Mouse (Mus musculus) monocyte, adult 5-6 weeks (primary cell): ENCODE measurements around the gene Dpf1. TPM values are rescaled to one million over a fixed set of nuclear protein-coding genes. Genes with fewer than 3 reads are reported as not detected.

Experiments used
- ATAC-seq: fragments of 153-309, 156-312 bp; replicated peaks from 2 replicates; pipeline ENCODE4 v1.8.0; 2017; ENCODE audit warnings: mild to moderate bottlenecking; ENCODE audit not compliant: low TSS enrichment, insufficient number of reproducible peaks, severe bottlenecking, poor library complexity, low FRiP score
- total RNA-seq: library from RNA; stranded (forward); fragments of 200-1000, 200-491, 200-594 nt; gene quantifications from 3 replicates; pipeline ENCODE4 v1.2.3, GENCODE M21; 2017

Gene Dpf1
- total RNA-seq, 1 experiment from 2014 or later: not detected

DNA sequence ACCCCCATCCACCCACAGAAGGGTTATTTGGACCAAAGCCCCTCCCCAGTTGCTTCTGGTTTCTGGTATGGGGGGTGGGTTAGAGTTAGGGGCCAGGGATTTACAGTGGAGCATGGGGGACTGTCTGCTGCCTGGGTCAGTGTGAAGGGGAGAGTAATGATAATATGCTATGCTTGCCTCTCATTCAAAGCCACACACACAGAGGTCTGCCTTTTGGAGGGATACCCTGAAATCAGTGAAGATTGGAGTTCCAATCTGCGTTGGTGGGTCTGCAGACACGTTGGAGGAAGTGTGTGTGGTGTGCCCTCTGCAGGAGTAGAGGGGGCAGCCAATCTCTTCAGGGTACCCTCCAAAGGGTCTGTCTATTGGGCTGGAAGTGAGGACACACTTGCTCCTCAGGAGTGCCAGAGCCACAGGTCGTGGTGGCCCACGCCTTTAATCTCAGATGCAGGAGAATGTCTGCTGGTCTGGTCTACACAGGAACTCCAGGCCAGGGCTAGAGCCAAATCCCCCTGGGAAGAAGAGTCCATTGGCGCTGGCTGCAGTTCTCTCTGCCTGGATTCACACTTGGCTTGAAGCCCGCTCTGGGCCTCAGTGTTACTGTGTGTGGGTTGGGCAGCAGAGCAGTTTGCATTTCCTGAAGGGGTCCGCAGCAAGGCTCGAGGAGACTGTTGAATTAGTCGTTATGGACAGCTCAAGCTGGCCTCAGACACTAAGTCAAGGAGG lies 1.7 kb downstream of the Dpf1 start:
- no peak for ATAC-seq

DNA sequence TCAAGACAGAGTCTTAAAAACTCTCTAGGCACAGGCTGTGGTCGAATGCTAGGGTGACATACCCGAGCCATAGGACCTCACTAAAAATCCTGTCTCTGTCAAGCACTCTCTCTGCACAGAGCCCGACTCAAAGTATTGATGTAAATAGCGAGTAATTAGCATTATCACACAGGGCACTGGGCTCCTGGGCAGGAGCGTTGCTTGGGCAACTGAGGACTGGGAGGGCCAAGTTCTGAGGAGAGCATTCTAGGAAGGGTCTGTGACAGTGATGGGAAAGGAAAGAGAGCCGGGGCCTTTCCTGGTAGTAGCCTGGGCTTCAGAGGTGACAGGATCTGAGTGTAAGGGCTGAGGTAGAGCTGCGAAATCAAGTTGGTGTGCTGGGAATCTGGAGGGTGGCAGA lies 2.4 kb downstream of the Dpf1 start:
- ATAC-seq: no peak

DNA sequence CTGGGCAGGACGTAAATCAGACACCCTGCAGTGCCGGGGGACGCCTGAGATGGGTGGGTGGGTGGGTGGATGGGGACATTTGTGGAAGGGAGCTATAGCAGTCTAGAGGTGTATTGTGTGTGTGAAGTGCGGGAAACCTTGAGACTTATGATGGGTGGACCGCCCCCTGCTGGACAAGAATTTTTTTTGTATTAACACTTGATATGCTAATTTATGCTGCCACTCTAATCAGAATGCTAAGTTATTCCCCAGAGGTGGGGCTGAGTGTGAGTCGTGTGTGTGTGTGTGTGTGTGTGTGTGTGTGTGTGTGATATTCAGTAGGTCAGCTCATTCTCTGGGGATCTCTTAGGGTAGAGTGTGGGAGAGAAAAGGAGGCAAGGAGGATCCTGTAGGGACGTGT lies 2.9 kb downstream of the Dpf1 start:
- no peak for ATAC-seq

DNA sequence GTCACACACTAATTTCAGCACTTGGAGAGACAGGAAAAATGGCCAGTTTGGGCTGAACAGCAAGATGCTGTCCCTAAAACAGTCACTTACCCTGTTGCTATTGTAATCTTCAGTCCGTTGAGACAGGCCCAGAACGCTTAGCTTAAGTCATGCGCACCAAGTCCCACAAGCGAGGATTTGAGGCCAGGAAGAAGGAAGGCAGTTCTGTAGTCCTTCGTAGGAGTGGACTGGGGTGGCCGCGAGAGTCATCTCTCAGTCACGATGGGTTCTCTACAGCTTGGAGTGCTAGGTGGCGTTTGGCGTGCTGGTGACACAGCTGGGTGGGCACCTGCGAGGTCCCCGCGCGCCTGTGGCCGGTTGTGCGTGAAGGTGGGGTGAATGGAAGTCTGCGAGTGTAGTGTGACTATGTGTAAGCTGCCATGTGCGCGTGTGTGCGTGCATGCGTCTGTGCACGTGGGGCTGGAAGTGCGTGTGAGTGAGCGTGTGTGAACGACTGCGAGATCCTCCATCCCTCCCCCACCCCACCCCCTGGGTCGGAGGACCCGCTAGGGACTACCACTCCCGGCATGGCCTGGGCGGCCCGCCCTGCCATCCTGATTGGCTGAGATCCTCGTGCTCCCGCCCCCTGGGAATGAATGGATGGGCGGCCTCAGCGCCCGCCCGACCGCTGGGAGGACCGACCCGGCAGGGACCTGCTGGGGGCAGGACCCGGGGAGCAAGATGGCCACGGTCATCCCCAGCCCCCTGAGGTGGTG lies 3.8 kb downstream of the Dpf1 start:
- ATAC-seq: no peak

DNA sequence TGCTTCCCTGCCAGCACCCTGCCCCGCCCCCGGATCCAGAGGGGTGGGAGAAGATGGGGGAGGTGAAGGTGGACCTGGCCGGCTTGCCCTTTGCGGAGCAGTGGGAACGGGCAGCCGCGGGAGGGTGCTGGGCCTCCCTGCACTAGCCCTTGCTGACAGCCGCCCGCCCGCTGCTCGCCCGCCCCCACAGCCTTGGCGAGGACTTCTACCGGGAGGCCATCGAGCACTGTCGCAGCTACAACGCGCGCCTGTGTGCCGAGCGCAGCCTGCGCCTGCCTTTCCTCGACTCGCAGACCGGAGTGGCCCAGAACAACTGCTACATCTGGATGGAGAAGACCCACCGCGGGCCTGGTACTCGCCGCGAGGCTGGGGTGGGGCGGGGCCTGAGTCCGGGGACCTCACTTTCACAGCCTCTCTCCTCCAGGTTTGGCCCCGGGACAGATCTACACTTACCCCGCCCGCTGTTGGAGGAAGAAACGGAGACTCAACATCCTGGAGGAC lies 5.5 kb downstream of the Dpf1 start:
- no peak for ATAC-seq

DNA sequence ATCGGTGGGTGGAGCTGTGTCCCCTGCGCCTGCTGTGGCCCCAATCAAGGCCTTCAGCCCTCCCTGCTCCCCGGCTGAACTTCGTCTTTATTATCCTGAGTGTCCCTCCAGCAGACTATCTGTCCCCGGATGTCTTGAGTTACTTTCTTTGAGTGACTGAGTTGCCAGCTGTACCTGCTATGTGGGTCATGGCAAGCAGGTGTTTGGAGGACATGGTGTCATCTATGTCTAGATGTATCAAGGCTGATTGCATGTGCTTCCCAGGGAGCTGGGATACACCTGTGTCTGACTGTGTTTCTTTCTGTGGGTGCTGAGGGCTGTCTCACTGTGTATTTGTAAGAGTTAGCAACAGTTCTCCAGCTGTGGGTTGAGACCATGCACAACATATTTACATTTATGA lies 6.0 kb downstream of the Dpf1 start:
- ATAC-seq: no peak

DNA sequence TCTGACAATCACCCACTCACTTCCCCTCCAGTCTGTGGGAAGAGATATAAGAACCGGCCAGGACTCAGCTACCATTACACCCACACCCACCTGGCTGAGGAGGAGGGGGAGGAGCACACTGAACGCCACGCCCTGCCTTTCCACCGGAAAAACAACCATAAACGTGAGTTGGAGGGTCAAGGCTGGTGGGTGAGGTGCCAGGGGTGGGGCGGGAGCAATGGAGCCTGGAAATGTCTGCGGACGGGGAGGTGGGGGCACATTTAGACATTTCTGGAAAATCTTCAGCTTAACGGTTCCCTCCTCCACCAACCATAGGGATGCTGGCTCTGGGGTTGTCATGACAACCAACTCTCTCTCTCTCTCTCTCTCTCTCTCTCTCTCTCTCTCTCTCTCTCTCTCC lies 9.3 kb downstream of the Dpf1 start:
- ATAC-seq: no peak

DNA sequence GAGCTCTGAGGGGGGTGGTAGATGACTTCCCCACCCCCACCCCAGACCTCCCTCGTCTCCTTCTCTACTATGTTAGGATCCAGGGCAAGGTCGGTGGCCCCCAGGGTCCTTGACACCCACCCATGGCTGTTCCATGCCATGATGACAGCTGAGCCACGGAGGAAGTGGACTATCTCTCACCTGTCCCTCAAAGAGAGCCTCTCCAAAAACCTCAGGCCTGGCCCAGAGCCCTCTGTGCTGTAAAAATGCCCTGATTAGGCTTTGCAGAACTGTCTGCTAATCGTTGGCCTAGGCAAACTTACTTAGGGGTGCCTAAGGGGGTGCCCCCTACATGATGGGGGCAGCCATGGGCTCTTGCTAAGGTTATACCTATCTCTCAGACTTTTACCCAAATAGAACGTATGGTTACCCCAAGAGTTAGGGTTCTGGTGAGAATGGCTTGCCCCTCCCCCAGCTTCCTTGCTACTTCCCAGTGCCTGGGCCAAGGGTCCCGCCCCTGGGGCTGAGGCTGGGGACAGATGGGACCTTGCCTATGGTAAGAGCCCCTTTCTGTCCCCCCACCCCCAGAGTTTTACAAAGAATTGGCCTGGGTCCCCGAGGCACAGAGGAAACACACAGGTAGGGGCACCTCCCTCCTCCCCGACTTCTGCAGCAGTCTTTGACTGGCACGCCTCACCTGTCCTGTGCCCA lies 10.0 kb downstream of the Dpf1 start:
- no peak for ATAC-seq

DNA sequence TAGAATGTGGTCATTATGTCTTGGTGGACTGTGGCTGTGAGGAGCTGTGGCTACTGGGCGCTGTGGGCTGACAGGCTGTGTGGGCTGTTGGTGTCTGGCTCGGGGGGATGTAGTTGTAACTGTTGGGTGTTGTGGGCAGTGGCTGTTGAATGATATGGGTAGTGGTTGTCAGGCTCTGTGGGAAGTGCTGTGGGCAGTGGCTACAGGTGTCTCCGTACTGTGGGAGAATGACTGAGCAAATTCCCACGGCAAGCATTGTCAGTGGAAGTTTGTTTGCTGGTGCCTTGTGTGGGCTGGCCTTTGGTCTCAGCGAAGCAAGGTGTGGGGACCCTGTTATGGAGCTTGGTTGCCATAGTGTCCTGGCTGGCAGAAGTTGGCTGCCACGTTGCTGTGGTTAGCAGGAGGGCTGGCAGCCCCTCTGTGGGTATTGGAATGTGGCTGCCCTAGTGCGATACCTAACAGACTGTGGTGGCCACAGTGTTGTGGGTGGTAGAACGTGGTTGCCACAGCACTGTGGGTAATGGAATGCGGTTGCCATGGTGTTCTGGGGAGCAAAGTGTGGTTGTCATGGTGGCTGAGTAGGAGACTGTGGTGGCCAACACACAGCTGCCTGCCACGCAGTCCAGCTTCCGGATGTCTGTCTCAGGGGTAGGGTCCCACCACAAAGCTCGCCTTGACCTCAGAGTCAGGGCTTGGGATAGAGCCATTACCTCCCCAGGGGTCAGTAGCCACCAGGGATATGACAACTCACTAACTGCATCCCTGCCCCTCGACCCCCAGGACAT lies 11.3 kb downstream of the Dpf1 start:
- ATAC-seq: no peak

DNA sequence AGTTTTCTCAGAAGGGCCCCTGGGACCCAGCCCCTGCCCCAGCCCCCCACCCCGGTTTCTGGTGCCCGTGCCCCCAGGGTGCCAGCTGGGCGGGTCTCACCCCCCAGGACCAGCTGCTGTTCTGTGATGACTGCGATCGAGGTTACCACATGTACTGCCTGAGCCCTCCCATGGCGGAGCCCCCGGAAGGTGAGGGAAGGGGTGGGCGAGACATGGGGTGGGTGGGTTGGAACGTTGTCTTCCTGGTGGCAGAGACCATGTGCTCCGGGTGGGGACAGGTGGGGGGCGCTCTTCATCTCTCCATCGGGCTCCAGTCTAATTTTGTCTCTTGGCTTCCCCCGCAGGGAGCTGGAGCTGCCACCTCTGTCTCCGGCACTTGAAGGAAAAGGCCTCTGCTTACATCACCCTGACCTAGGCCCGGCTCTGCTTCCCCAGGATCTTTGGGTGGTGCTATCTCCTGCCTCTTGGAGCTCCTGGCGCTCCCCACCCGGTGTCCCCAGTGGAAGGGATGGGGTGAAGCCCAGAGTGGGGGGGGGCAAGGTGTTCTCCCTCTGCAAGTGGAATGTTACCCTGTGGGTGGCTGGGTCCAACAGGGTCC lies 12.5 kb downstream of the Dpf1 start:
- ATAC-seq: no peak

DNA sequence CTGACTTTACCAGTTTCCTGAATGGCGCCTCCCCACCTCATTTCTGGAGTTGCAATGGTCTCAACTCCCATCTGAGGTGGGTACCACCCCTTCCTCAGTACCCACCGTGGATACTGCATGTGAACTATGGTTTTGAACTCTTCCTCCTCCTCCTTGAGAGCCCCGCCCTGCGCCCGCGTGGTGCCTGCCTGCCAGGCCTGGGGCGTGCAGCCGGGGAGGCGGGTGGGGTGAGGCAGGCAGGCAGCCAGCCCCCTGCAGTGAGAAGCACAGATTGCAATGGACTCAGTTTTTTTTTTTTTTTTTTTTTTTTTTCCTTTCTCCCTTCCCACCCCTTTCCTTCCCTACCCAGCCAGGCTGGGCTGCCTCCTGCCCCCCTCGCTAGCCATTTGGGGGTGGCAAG lies 13.2 kb downstream of the Dpf1 start:
- no peak for ATAC-seq

DNA sequence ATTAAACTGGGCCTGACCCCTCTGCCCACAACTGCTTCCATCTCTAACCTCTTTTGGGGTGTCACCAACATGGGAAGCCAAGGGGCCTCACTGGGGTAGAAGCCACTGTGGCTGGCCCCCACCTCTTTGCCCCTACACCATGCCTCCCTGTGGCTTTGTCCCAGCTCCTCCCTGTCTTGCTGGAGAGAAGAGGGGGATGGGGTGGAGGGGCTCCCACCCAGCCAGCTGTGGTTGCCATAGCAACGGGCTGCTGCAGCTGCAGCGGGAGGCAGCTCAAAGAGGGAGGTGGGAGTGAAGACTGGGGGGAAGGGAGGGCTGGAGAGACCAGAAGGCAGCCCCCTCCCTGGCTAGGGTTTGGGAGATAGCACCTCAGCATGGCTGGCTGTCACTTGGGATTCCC lies 13.8 kb downstream of the Dpf1 start:
- ATAC-seq: no peak

DNA sequence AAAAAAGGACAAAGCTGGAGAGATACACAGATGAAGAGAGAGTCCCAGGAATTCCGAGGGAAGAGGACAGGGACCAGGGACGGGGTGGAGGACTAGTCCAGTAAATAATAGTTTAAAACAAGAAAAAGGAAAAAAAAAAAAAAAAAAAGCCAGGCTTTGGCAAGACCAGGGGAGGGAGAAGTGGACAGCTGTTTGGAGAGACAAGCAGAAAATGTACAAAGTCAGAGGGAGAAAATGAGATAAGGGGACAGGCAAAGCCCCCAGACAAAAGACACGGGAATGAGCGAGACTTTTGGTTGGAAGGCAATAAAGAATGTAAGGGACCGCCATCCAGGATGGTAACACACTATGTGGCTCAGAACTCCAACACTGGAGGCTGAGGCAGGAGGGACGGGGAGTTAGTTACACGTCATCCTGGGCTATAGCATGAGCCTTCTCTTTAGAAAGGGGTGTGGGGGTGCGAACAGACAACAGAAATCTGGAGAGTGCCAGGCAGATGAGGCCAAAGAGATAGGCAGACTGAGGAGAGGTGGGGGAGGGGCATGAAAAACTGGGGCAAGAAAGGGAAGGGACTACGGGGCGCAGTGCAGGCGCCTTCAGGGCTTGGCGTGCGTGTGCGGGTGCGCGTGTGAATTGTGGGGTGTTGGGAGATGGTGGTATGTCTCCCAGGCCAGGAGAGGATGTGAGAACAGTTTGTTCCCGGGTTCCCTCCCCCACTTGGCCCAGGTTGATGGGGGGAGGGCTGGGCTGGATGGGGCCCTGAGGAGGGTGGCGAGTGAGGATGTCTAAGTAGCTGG lies 14.6 kb downstream of the Dpf1 start:
- no peak for ATAC-seq

DNA sequence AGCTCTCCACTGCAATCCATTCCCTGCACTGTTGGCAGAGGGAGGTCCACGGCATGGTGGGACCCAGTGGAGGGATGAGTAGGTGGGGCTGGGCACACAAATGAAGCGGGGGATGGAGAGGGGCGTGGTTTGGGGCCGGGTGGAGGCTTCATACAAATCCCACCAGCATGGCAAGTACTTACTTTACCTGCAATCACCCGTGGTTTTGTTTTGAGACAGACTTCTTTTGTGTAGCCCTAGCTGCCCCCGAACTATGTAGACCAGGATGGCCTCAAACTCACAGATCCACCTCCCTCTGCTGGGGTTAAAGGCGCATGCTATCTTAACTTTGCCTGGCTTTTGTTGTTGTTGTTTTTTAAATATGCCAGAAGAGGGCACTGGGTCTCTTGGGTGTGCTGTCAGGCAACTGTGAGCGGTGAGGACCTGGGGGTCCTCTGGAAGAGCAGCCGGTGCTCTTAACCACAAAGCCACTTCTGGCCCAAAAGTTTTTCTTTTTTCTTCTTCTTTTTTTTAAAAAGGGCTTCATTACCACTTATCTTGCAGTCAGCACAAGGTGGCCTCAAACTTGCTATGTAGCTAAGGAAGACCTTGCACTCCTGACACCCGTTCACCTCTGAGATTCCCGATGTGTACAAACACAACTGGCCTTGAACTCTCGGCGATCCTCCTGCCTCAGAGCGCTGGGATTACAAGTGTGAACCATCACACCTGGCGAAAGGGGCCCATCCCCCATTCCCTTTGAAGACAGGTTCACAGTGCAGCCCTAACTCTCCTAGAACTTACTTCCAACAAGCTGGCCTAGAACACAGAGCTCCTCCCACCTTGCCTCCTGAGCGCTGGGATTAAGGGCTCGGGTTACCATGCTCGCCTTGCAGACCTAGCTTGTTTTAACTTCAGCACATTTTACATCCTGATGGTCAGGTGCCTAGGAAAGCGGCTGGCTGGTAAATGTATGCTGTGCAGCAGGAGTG lies 15.9 kb downstream of the Dpf1 start:
- no peak for ATAC-seq

DNA sequence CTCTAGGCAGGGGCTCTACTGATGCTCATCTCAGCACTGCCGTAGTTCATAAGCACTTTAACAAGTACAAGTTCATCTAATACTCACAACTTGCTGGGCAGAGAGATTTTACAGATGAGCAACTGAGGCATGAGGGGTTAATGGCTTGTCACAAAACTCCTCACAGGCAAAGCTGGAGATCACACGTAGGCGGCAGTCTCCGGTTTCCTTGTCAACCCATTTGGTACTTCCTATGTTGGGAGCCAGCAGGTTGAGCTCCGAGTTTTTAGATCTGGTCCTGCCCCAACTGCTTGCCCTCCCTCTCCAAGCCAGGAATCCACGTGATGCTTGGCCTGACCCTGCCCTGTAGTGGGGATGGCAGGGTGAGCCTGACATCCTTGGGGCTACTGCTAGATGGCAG lies 23.3 kb downstream of the Dpf1 start:
- no peak for ATAC-seq

DNA sequence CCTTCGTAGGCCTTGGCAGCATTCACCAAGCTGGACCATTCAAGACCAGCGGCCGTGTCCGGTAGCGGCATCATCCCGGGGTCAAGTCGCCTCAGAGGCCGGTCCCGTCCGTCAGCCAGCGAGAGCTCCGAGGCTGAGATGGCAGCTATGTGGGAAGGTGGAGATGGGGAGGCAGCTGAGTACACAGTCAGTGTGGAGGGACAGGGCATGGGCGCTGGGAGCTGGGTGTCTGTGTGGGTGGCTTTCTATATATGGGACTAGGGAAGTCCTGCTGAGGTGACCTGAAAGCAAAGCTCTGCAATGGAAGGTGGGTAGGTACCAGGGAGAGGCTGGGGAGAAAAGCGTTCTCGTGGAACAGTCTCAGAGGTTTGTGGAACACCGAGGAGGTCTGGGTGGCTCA lies 25.2 kb downstream of the Dpf1 start:
- no peak for ATAC-seq

DNA sequence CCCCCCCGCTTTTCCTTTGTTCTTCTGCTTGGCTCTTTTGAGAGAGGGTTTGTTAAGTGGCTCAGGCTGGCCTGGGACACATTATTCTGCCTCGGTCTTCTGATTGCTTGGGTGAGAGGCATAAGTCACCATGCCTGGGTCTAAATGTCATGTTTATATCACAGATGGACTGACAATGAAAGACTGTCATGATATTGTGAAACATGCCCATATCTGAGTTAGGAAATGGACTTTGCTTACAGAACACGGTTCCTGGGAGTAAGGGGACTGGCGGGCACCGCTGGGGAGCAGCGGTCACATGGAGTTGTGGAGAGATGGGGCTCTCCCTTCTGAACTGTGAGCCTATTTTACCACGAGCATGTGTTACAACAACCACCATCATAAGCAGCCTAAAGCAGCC lies 30.4 kb downstream of the Dpf1 start:
- ATAC-seq: no peak
